Mouse (Mus musculus) granulocyte monocyte progenitor cell, adult 5-6 weeks (primary cell): ENCODE results near the gene 2700081O15Rik. TPM values are rescaled to one million over a fixed set of nuclear protein-coding genes. Genes with fewer than 3 reads are reported as not detected.

Experiments used
- ATAC-seq: replicated peaks from 2 replicates; pipeline ENCODE4 v1.8.0; 2016; ENCODE audit warnings: mild to moderate bottlenecking, moderate TSS enrichment, inconsistent platforms; ENCODE audit not compliant: poor library complexity, severe bottlenecking
- total RNA-seq, 2 experiments: library from RNA; stranded (forward) in 1 of 2; stranded (reverse) in 1 of 2; fragments of 200-712, 200-1000 nt in 1 of 2; fragments of >200 nt in 1 of 2; fragmentation: Nextera tagmentation in 1 of 2; gene quantifications; 2 replicates each; pipeline ENCODE4 v1.2.3; 2014 to 2017

2700081O15Rik gene
- total RNA-seq, 2 experiments from 2014 or later = 1.5 to 1.6 TPM

- ATAC-seq = peak; percentile 66
These were observed 50.5 kb downstream of the 2700081O15Rik start for GRCm38 (mm10) chr19:7467915-7468314.

- no peak for ATAC-seq
These were observed 53.2 kb downstream of the 2700081O15Rik start for GRCm38 (mm10) chr19:7470643-7471042.

Other genes with a start within 250 kb of the 2700081O15Rik start
- 61.0 and 61.2 TPM in 2 replicates for gene Otub1, start 211.3 kb upstream of the 2700081O15Rik start, total RNA-seq (2014; fragmentation: Nextera tagmentation)
- gene Otub1, start 211.3 kb upstream of the 2700081O15Rik start, total RNA-seq (2017) = 63.0 and 69.0 TPM in 2 replicates
- 854 and 878 TPM in 2 replicates for gene Cox8a, start 200.0 kb upstream of the 2700081O15Rik start, total RNA-seq (2014; fragmentation: Nextera tagmentation)
- gene Cox8a, start 200.0 kb upstream of the 2700081O15Rik start, total RNA-seq (2017) = 563 and 615 TPM in 2 replicates
- 67.4 and 72.3 TPM in 2 replicates for gene Naa40, start 176.4 kb upstream of the 2700081O15Rik start, total RNA-seq (2014; fragmentation: Nextera tagmentation)
- gene Naa40, start 176.4 kb upstream of the 2700081O15Rik start, total RNA-seq (2017) = 42.9 and 49.3 TPM in 2 replicates
- 3.1 and 6.9 TPM in 2 replicates for gene Rcor2, start 150.3 kb upstream of the 2700081O15Rik start, total RNA-seq (2014; fragmentation: Nextera tagmentation)
- gene Rcor2, start 150.3 kb upstream of the 2700081O15Rik start, total RNA-seq (2017) = 3.4 and 5.2 TPM in 2 replicates
- gene Mark2, start 75.8 kb upstream of the 2700081O15Rik start, total RNA-seq (2014; fragmentation: Nextera tagmentation) = 48.7 and 85.8 TPM in 2 replicates
- gene Mark2, start 75.8 kb upstream of the 2700081O15Rik start, total RNA-seq (2017) = 17.8 and 21.2 TPM in 2 replicates
- gene Spindoc, start 34.6 kb upstream of the 2700081O15Rik start, total RNA-seq (2014; fragmentation: Nextera tagmentation) = 19.2 and 19.8 TPM in 2 replicates
- gene Spindoc, start 34.6 kb upstream of the 2700081O15Rik start, total RNA-seq (2017) = 4.7 and 4.9 TPM in 2 replicates
- gene Rtn3, start 65.7 kb downstream of the 2700081O15Rik start, total RNA-seq (2014; fragmentation: Nextera tagmentation) = 166 and 193 TPM in 2 replicates
- 80.4 and 94.7 TPM in 2 replicates for gene Rtn3, start 65.7 kb downstream of the 2700081O15Rik start, total RNA-seq (2017)
- 47.9 and 50.2 TPM in 2 replicates for gene Atl3, start 76.4 kb downstream of the 2700081O15Rik start, total RNA-seq (2014; fragmentation: Nextera tagmentation)
- 49.0 and 52.6 TPM in 2 replicates for gene Atl3, start 76.4 kb downstream of the 2700081O15Rik start, total RNA-seq (2017)
- 5.9 and 6.4 TPM in 2 replicates for gene Pla2g16, start 139.8 kb downstream of the 2700081O15Rik start, total RNA-seq (2014; fragmentation: Nextera tagmentation)
- gene Pla2g16, start 139.8 kb downstream of the 2700081O15Rik start, total RNA-seq (2017) = 8.4 and 9.1 TPM in 2 replicates
- gene Lgals12, start 189.6 kb downstream of the 2700081O15Rik start, total RNA-seq (2014; fragmentation: Nextera tagmentation) = not detected in 2 replicates
- not detected in 2 replicates for gene Lgals12, start 189.6 kb downstream of the 2700081O15Rik start, total RNA-seq (2017)
- gene Hrasls5, start 194.9 kb downstream of the 2700081O15Rik start, total RNA-seq (2014; fragmentation: Nextera tagmentation) = not detected in 2 replicates
- gene Hrasls5, start 194.9 kb downstream of the 2700081O15Rik start, total RNA-seq (2017) = not detected in 2 replicates